Mouse (Mus musculus) stomach, postnatal 0 days (tissue): ENCODE data around the gene Ulk4. TPM values are rescaled to one million over a fixed set of nuclear protein-coding genes. Genes with fewer than 3 reads are reported as not detected.
A peak's percentile ranks its signal among the peaks of the same experiment; 100 is the strongest.

Experiments
- ATAC-seq: fragments of 200-750 bp; cut with Nextera tagmentation; 2 replicates; pipeline ENCODE4 v1.8.0; 2017; ENCODE audit not compliant: low FRiP score, low TSS enrichment
- DNase-seq: peaks from one replicate; pipeline ENCODE4 v3.0.0-alpha.2; 2016; ENCODE audit warnings: low spot score
- H3K27ac ChIP-seq: fragments of 300-500 bp; sonication (generic); replicated peaks from 2 replicates; pipeline ENCODE4 v1.5.1; 2014; ENCODE audit warnings: mild to moderate bottlenecking, control low read depth
- H3K27me3 ChIP-seq: fragments of 300-500 bp; sonication (generic); 2 replicates; pipeline ENCODE4 v1.6.1; 2014; ENCODE audit warnings: low read length; ENCODE audit not compliant: control insufficient read depth, insufficient read depth
- H3K36me3 ChIP-seq: fragments of 300-500 bp; sonication (generic); 2 replicates; pipeline ENCODE4 v1.6.1; 2014; ENCODE audit warnings: low read length, mixed read lengths; ENCODE audit not compliant: control insufficient read depth, insufficient read depth
- H3K4me1 ChIP-seq: fragments of 300-500 bp; sonication (generic); replicated peaks from 2 replicates; pipeline ENCODE4 v1.6.1; 2014; ENCODE audit warnings: antibody characterized with exemption; ENCODE audit not compliant: control insufficient read depth, insufficient read depth
- H3K4me2 ChIP-seq: fragments of 300-500 bp; sonication (generic); replicated peaks from 2 replicates; pipeline ENCODE4 v1.6.1; 2014; ENCODE audit warnings: low read depth, mild to moderate bottlenecking, control low read depth, moderate library complexity
- H3K4me3 ChIP-seq: fragments of 300-500 bp; sonication (generic); 2 replicates; pipeline ENCODE4 v1.5.1; 2014; ENCODE audit warnings: low read depth, low read length, control low read depth
- H3K9ac ChIP-seq: fragments of 300-500 bp; sonication (generic); 2 replicates; pipeline ENCODE4 v1.6.1; 2014; ENCODE audit warnings: mild to moderate bottlenecking, low read length, control low read depth, mixed read lengths
- H3K9me3 ChIP-seq: fragments of 300-500 bp; sonication (generic); 2 replicates; pipeline ENCODE4 v1.6.1; 2016; ENCODE audit warnings: low read length; ENCODE audit not compliant: control insufficient read depth
- CTCF ChIP-seq: IDR thresholded peaks from 2 replicates; pipeline ENCODE4 v1.5.1; 2016; ENCODE audit warnings: antibody characterized with exemption, low read depth, mild to moderate bottlenecking, moderate library complexity
- EP300 ChIP-seq: optimal IDR thresholded peaks from 2 replicates; pipeline ENCODE3; 2016; ENCODE audit warnings: antibody characterized with exemption
- WGBS: fragments of 180-500 bp; shearing (Covaris S2); extraction: QIAGEN DNeasy Blood & Tissue Kit; methylation state at CpG from one replicate; pipeline ENCODE4 v1.1.7; 2014; 5-methylcytosine and 5-hydroxymethylcytosine counted together
- polyA plus RNA-seq: library from polyadenylated mRNA; unstranded; fragments of >200 nt; fragmentation: Nextera tagmentation; extraction: Ambion mirVana; gene quantifications from 2 replicates; pipeline ENCODE4 v1.2.1, GENCODE M21; 2015

Ulk4 gene
- polyA plus RNA-seq, 1 experiment from 2014 or later: 73.3 TPM

- H3K36me3 ChIP-seq: no peaks in the 10 kb centered on the region
- no peak overlapping the region for H3K9ac ChIP-seq
- no peak overlapping the region for H3K27ac ChIP-seq
- ATAC-seq (no peak), DNase-seq (no peak)
- no peaks in the 10 kb centered on the region for H3K27me3 ChIP-seq
- TF ChIP-seq CTCF (no peak), EP300 (no peak)
- H3K4me1 ChIP-seq: 0 out of 2 replicates have a peak, but pooled peaks cover 9% of the 10 kb centered on the region
- 78% methylated on average over 5 of the region's 5 CpGs for WGBS
- no peak overlapping the region for H3K4me3 ChIP-seq
- H3K9me3 ChIP-seq: no peaks in the 10 kb centered on the region
- no peak overlapping the region for H3K4me2 ChIP-seq
Observed at GRCm38 (mm10) chr9:120984509-120984908, 292.5 kb downstream of the Ulk4 start.

DNA sequence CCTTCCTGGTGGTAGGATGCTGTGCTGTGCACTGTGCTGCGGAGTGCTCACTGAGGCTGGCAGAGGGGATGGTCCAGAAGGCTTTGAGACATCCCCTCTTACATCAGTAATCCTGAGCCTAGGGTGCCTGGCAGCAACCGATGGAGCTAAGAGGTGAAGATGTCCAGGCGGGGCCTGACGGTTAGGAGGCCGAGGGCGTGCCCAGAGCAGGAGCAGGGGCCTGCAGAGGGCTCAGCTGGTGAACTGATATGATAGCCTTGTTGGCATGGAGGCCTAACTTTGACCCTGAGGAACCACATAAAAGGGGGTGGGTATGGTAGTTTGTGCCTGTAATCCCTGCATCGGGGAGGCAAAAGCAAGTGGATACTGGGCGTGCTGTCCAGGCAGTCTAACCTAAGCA, 293.1 kb downstream of the Ulk4 start:
- ATAC-seq: no peak
- no peaks in the 10 kb centered on the region for H3K27me3 ChIP-seq
- H3K27ac ChIP-seq: no peak overlapping the region
- H3K9me3 ChIP-seq: no peaks in the 10 kb centered on the region
- no peak for TF ChIP-seq CTCF
- no peak for TF ChIP-seq EP300
- no peak for DNase-seq
- WGBS: 78% methylated on average over 8 of the region's 8 CpGs
- no peak overlapping the region for H3K9ac ChIP-seq
- no peak overlapping the region for H3K4me2 ChIP-seq
- H3K36me3 ChIP-seq: no peaks in the 10 kb centered on the region
- no peak overlapping the region for H3K4me3 ChIP-seq
- H3K4me1 ChIP-seq: 0 out of 2 replicates have a peak, but pooled peaks cover 7% of the 10 kb centered on the region

DNA sequence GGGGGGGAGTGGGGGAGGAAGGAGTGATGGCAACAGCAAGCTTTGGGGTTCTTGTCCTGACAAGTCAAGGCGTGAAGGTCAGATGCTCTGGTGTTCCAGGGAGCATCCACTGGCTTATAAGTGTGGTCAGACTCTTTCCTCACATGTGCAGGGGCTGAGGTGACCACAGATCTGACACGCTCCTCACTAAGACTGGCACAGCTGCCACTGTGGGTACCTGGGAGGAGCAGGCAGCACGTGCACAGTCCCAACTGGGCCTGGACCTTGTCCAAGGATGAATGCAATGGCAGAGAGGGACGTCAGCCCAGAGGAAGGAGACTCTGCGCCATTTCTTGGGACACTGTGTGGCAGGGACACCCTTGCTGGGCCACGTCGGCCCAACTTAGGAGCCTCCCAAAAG, 295.2 kb downstream of the Ulk4 start:
- DNase-seq (no peak), ATAC-seq (no peak)
- WGBS: 72% methylated on average over 7 of the region's 7 CpGs
- Histone ChIP-seq H3K36me3 (no peaks in the 10 kb centered on the region), H3K4me2 (no peak overlapping the region), H3K27me3 (no peaks in the 10 kb centered on the region), H3K9ac (no peak overlapping the region), H3K9me3 (no peaks in the 10 kb centered on the region), H3K4me1 (no peaks in the 10 kb centered on the region), H3K4me3 (no peak overlapping the region), H3K27ac (no peak overlapping the region)
- TF ChIP-seq EP300 (no peak), CTCF (no peak)

GRCm38 (mm10) chr9:120976856-120977255, 300.1 kb downstream of the Ulk4 start:
- no peak overlapping the region for H3K4me2 ChIP-seq
- H3K9me3 ChIP-seq: no peaks in the 10 kb centered on the region
- 0 out of 2 replicates have a peak, but pooled peaks cover 2% of the 10 kb centered on the region for H3K4me1 ChIP-seq
- no peak overlapping the region for H3K27ac ChIP-seq
- DNase-seq (no peak), ATAC-seq (no peak)
- H3K27me3 ChIP-seq: no peaks in the 10 kb centered on the region
- no peaks in the 10 kb centered on the region for H3K36me3 ChIP-seq
- H3K9ac ChIP-seq: no peak overlapping the region
- H3K4me3 ChIP-seq: no peak overlapping the region
- TF ChIP-seq CTCF: no peak
- 95% methylated on average over 4 of the region's 4 CpGs for WGBS

GRCm38 (mm10) chr9:120976158-120976557, 300.8 kb downstream of the Ulk4 start:
- peak; percentile 33 for DNase-seq
- H3K27ac ChIP-seq: no peak overlapping the region; the same call in 1 of the 2 replicates
- H3K9me3 ChIP-seq: no peaks in the 10 kb centered on the region
- ATAC-seq: peak; percentile 80; the same call in 1 of the 2 replicates
- no peak overlapping the region for H3K9ac ChIP-seq
- no peaks in the 10 kb centered on the region for H3K27me3 ChIP-seq
- no peak overlapping the region for H3K4me3 ChIP-seq
- no peak for TF ChIP-seq CTCF
- TF ChIP-seq EP300: no peak
- H3K4me1 ChIP-seq: 0 out of 2 replicates have a peak, but pooled peaks cover 2% of the 10 kb centered on the region
- no peak overlapping the region for H3K4me2 ChIP-seq
- 36% methylated on average over 5 of the region's 5 CpGs for WGBS
- H3K36me3 ChIP-seq: no peaks in the 10 kb centered on the region

DNA sequence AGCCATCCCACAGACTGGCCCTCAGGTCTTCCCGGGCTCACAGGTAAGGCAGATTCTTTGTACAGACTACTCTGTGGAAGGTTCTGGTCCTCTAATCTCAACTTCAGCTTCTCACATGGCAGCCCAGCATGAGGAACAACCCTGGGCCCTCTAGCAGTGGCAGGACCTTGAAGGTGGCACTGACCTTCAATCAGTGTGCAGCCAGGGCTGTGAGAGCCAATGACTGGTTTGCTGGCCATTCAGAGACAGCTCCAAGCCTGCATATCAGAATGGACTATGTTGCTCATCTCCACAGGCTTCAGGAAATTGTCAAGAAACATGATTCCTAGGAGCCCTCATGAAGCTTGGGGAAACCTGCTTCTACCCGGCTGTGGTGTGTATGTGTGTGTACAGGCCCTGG, 302.8 kb downstream of the Ulk4 start:
- H3K36me3 ChIP-seq: no peaks in the 10 kb centered on the region
- 0 out of 2 replicates have a peak, but pooled peaks cover 2% of the 10 kb centered on the region for H3K4me1 ChIP-seq
- H3K4me2 ChIP-seq: no peak overlapping the region
- DNase-seq: no peak
- no peak overlapping the region for H3K4me3 ChIP-seq
- no peak for TF ChIP-seq CTCF
- TF ChIP-seq EP300: no peak
- H3K9ac ChIP-seq: no peak overlapping the region
- H3K27ac ChIP-seq: no peak overlapping the region
- H3K27me3 ChIP-seq: no peaks in the 10 kb centered on the region
- no peaks in the 10 kb centered on the region for H3K9me3 ChIP-seq
- WGBS: 67% methylated on average over 2 of the region's 2 CpGs
- no peak for ATAC-seq
